Mouse (Mus musculus) brain, adult 2 months (tissue): ENCODE measurements around the gene Bola3.

ENCODE experiments used
- DNase-seq: peaks from one replicate; pipeline ENCODE4 v3.0.0; 2011; ENCODE audit warnings: low read depth, low spot score

Bola3 gene

GRCm38 (mm10) chr6:83394122-83394521 lies 45.2 kb downstream of the Bola3 start:
- DNase-seq, result no peak

GRCm38 (mm10) chr6:83395544-83396229 lies 46.7 kb downstream of the Bola3 start:
- DNase-seq, result no peak

- peak; percentile 51 for DNase-seq
Measured at GRCm38 (mm10) chr6:83396711-83397110, 47.8 kb downstream of the Bola3 start.

GRCm38 (mm10) chr6:83397728-83398127 lies 48.8 kb downstream of the Bola3 start:
- no peak for DNase-seq

GRCm38 (mm10) chr6:83399790-83400189 lies 50.8 kb downstream of the Bola3 start:
- DNase-seq, result no peak

- DNase-seq, result no peak
Measured at GRCm38 (mm10) chr6:83403481-83403880, 54.5 kb downstream of the Bola3 start.

GRCm38 (mm10) chr6:83404571-83404970 lies 55.6 kb downstream of the Bola3 start:
- DNase-seq, result no peak

- no peak for DNase-seq
Measured at GRCm38 (mm10) chr6:83405511-83406064, 56.6 kb downstream of the Bola3 start.

- peak; percentile 51 for DNase-seq
Measured at GRCm38 (mm10) chr6:83408510-83408909, 59.6 kb downstream of the Bola3 start.
